Mouse (Mus musculus) midbrain, embryonic 11.5 days (tissue): ENCODE measurements around the gene Trmt11. TPM values are rescaled to one million over a fixed set of nuclear protein-coding genes. Genes with fewer than 3 reads are reported as not detected.

Experiments
- polyA plus RNA-seq: library from polyadenylated mRNA; unstranded; fragments of >200 nt; fragmentation: Nextera tagmentation; extraction: Ambion mirVana; gene quantifications from 2 replicates; pipeline ENCODE4 v1.2.1, GENCODE M21; 2014

Trmt11 gene
- polyA plus RNA-seq, 1 experiment from 2014 or later, result 27.8 TPM

Other genes with a start within 250 kb of the Trmt11 start
- 19.4 and 20.8 TPM in 2 replicates for gene Hint3, start 28.9 kb upstream of the Trmt11 start, polyA plus RNA-seq
- 6.4 and 7.3 TPM in 2 replicates for gene Ncoa7, start 202.6 kb upstream of the Trmt11 start, polyA plus RNA-seq
- gene Hey2, start 242.1 kb upstream of the Trmt11 start, polyA plus RNA-seq, result 2.8 and 4.0 TPM in 2 replicates